Comparison of ENCODE assay signal across 9 mouse cellular contexts in the genomic region with DNA sequence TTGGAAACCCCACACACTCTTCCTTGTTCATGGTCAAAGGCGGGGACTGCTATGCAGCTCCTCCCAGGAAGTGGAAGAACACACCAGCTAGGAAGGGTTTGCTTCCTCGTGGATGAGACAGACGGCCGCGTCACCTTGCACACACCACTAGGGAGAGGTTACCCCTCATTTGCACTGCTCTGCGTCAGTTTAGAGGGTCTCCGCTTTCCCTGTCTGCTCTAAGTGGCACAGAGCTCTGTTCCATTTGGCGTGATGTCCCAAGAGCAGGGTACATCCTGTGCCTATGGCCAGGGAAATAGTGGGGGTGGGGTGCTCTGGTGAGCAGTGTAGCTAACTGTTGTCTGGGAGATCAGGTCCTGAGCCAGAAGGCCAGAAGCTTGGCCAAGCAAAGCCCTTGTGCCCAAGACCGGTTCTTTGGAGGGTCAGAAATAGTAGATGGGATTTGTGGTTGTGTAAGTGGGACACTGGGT. TPM values are rescaled to one million over a fixed set of nuclear protein-coding genes. Genes with fewer than 3 reads are reported as not detected.
DNase-seq lines count a peak whose midpoint lies in the region; ATAC-seq lines count a peak whose summit lies in the region.
"Had no signal": no experiment of that assay in that cellular context is flagged by ENCODE, and none has a peak within 500 bp of the region (broad histone marks: within the 10 kb centered on the region; RNA-seq: fewer than 3 reads in every experiment).

No protein-coding gene starts in this region.

- no peaks in the 10 kb centered on the region for H3K27me3 ChIP-seq in intestine, embryonic 16.5 days (replicated peaks; ENCODE audit: control insufficient read depth, insufficient read depth, low read length)
- H3K27me3 ChIP-seq in midbrain, embryonic 15.5 days (replicated peaks), result no peaks in the 10 kb centered on the region

- peaks cover 70% of the 10 kb centered on the region for H3K4me1 ChIP-seq in intestine, embryonic 16.5 days (ENCODE audit: control insufficient read depth, insufficient read depth, low read length)
- peaks cover 64% of the 10 kb centered on the region for H3K4me1 ChIP-seq in midbrain, embryonic 15.5 days

- H3K4me2 ChIP-seq in intestine, embryonic 16.5 days (ENCODE audit: low read depth, low read length), result peak overlapping the region; percentile 61
- no peak overlapping the region for H3K4me2 ChIP-seq in midbrain, embryonic 15.5 days

- no peaks in the 10 kb centered on the region for H3K9me3 ChIP-seq in intestine, embryonic 16.5 days (ENCODE audit: control insufficient read depth, low read length)
- no peaks in the 10 kb centered on the region for H3K9me3 ChIP-seq in midbrain, embryonic 15.5 days

- no peak for ATAC-seq in intestine, embryonic 16.5 days
- ATAC-seq in midbrain, embryonic 15.5 days (replicated peaks), result no peak

- WGBS in intestine, embryonic 16.5 days, result 54% methylated on average over 9 of the region's 9 CpGs
- WGBS in midbrain, embryonic 15.5 days, result 70% methylated on average over 9 of the region's 9 CpGs

- H3K27ac ChIP-seq in intestine, embryonic 16.5 days (ENCODE audit: low read length), result peak overlapping the region; percentile 97
- peak overlapping the region; percentile 69 for H3K27ac ChIP-seq in midbrain, embryonic 15.5 days

- peak; percentile 69 for DNase-seq in cerebellum, adult 9-11 months
- no peak for DNase-seq in cerebellum, adult 9-10 months
- DNase-seq in thymus, postnatal 0 days (ENCODE audit: low spot score), result peak; percentile 4
- DNase-seq in thymus, postnatal 25 days, result no peak
- DNase-seq in thymus, postnatal 4 days, result no peak
- DNase-seq in urinary bladder, postnatal 10 days (ENCODE audit: low spot score), result no peak

- H3K36me3 ChIP-seq in intestine, embryonic 16.5 days (ENCODE audit: control insufficient read depth, insufficient read depth, low read length), result peaks cover 14% of the 10 kb centered on the region; the same call in 1 of the 2 replicates
- peaks cover 20% of the 10 kb centered on the region for H3K36me3 ChIP-seq in midbrain, embryonic 15.5 days (replicated peaks)

- peak overlapping the region; percentile 50 for H3K9ac ChIP-seq in intestine, embryonic 16.5 days (ENCODE audit: low read depth, low read length)
- H3K9ac ChIP-seq in midbrain, embryonic 15.5 days, result no peak overlapping the region

- no peak overlapping the region for H3K4me3 ChIP-seq in intestine, embryonic 16.5 days (ENCODE audit: low read length)
- H3K4me3 ChIP-seq in midbrain, embryonic 15.5 days, result no peak overlapping the region
- H3K4me3 ChIP-seq: erythroblast, embryonic 14.5 days had no signal

RNA-seq across cellular contexts. Expression of a gene that starts 13.7 kb away (rescaled TPM):
- 7.3 and 9.1 TPM in 2 replicates for polyA plus RNA-seq in thymus, postnatal 0 days (2015; fragmentation: Nextera tagmentation; extraction: Ambion mirVana)
- polyA plus RNA-seq in intestine, embryonic 16.5 days (2015; fragmentation: Nextera tagmentation; extraction: Ambion mirVana), result 41.5 and 42.0 TPM in 2 replicates
- 151 and 158 TPM in 2 replicates for polyA plus RNA-seq in midbrain, embryonic 15.5 days (2015; fragmentation: Nextera tagmentation; extraction: Ambion mirVana)

RNA-seq across cellular contexts. Expression of a gene that starts 20.9 kb away (rescaled TPM):
- polyA plus RNA-seq in thymus, postnatal 0 days (2015; fragmentation: Nextera tagmentation; extraction: Ambion mirVana), result 2.6 and 3.0 TPM in 2 replicates
- 2.3 and 2.7 TPM in 2 replicates for polyA plus RNA-seq in intestine, embryonic 16.5 days (2015; fragmentation: Nextera tagmentation; extraction: Ambion mirVana)
- 3.4 and 3.9 TPM in 2 replicates for polyA plus RNA-seq in midbrain, embryonic 15.5 days (2015; fragmentation: Nextera tagmentation; extraction: Ambion mirVana)

RNA-seq across cellular contexts. Expression of a gene that starts 25.0 kb away (rescaled TPM):
- polyA plus RNA-seq in thymus, postnatal 0 days (2015; fragmentation: Nextera tagmentation; extraction: Ambion mirVana), result 48.3 and 48.5 TPM in 2 replicates
- 36.8 and 38.5 TPM in 2 replicates for polyA plus RNA-seq in intestine, embryonic 16.5 days (2015; fragmentation: Nextera tagmentation; extraction: Ambion mirVana)
- 82.9 and 84.8 TPM in 2 replicates for polyA plus RNA-seq in midbrain, embryonic 15.5 days (2015; fragmentation: Nextera tagmentation; extraction: Ambion mirVana)

RNA-seq across cellular contexts. Expression of a gene that starts 41.1 kb away (rescaled TPM):
- 14.4 and 20.4 TPM in 2 replicates for polyA plus RNA-seq in thymus, postnatal 0 days (2015; fragmentation: Nextera tagmentation; extraction: Ambion mirVana)
- 13.5 and 14.5 TPM in 2 replicates for polyA plus RNA-seq in intestine, embryonic 16.5 days (2015; fragmentation: Nextera tagmentation; extraction: Ambion mirVana)
- polyA plus RNA-seq in midbrain, embryonic 15.5 days (2015; fragmentation: Nextera tagmentation; extraction: Ambion mirVana), result 33.2 and 33.6 TPM in 2 replicates

RNA-seq across cellular contexts. Expression of a gene that starts 50.5 kb away (rescaled TPM):
- polyA plus RNA-seq in thymus, postnatal 0 days (2015; fragmentation: Nextera tagmentation; extraction: Ambion mirVana), result 21.8 and 23.8 TPM in 2 replicates
- 23.1 and 24.3 TPM in 2 replicates for polyA plus RNA-seq in intestine, embryonic 16.5 days (2015; fragmentation: Nextera tagmentation; extraction: Ambion mirVana)
- 56.3 and 57.7 TPM in 2 replicates for polyA plus RNA-seq in midbrain, embryonic 15.5 days (2015; fragmentation: Nextera tagmentation; extraction: Ambion mirVana)

Comparison
In these comparisons a context has a peak if more than half of its experiments do, and no peak if none do; other contexts are left out.
1. DNase-seq: peak in cerebellum, adult 9-11 months (single experiment) and thymus, postnatal 0 days (single experiment); none in cerebellum, adult 9-10 months (single experiment), thymus, postnatal 25 days (single experiment), thymus, postnatal 4 days (single experiment) and urinary bladder, postnatal 10 days (single experiment).